Mouse (Mus musculus) ES-Bruce4 (cell line): ENCODE measurements at regions not wholly inside any gene's neighbourhood (a gene's known extent, or its start where the extent isn't known, plus 50 kb on each side); places are given as distances from the start of the nearest gene placed in this dataset.

Source experiments
- CTCF ChIP-seq: IDR thresholded peaks from one replicate; pipeline ENCODE4 v1.8.1; 2011; ENCODE audit warnings: low read depth, low read length
- POLR2A ChIP-seq: IDR thresholded peaks from one replicate; pipeline ENCODE4 v1.8.1; 2011; ENCODE audit warnings: low read length; ENCODE audit not compliant: insufficient read depth

DNA sequence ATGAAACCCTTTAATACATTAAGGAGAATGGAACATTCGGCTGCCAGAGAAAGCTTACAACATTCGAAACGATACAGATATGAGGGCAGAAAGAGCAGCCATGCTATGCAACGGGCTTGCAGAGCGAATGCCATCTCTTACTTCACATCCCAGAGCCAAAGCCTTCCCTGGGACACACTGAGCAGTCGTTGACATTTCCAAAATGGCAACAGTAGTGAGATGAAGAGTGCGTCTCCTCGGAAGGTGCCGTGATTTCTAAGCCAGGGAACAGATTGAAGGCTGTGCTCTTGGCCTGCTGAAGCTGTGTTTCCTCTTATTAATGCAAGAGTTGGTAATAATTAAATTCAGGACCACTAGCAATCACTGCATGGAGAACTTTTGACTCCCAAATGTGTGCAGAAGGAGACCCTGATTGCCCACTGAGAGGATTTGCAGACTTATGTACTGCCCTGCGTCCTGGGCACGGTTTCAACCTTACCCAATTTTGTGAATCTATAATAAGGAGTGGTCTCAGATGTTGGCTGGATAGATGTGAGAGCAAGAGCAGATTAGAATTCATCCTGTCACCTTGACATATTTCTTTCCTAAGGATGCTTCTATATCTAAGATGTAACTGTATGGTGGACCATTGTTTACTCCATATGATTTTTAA lies 2522.3 kb upstream of the 5930422O12Rik start:
- TF ChIP-seq CTCF, result no peak
- TF ChIP-seq POLR2A, result no peak
